Mouse (Mus musculus): Measurements from ENCODE around the gene Aicda. TPM values are rescaled to one million over a fixed set of nuclear protein-coding genes. Genes with fewer than 3 reads are reported as not detected.
A peak's percentile ranks its signal among the peaks of the same experiment; 100 is the strongest.

Gene Aicda
- polyA plus RNA-seq, 1 experiment from 2014 or later: 0.12 TPM

GRCm38 (mm10) chr6:122600066-122600646, 46.6 kb downstream of the Aicda start:
- H3K27me3 ChIP-seq (replicated peaks; ENCODE audit: control insufficient read depth, insufficient read depth, low read length): no peaks in the 10 kb centered on the region
- H3K9me3 ChIP-seq (ENCODE audit: control insufficient read depth, low read length): no peaks in the 10 kb centered on the region
- H3K4me2 ChIP-seq (ENCODE audit: low read length): no peak overlapping the region
- no peak overlapping the region for H3K9ac ChIP-seq (ENCODE audit: low read length)
- WGBS: 84% methylated on average over 7 of the region's 7 CpGs
- no peaks in the 10 kb centered on the region for H3K4me1 ChIP-seq (replicated peaks; ENCODE audit: control insufficient read depth, insufficient read depth, low read length)
- no peaks in the 10 kb centered on the region for H3K36me3 ChIP-seq (ENCODE audit: control insufficient read depth, insufficient read depth, low read length)
- DNase-seq (ENCODE audit: low spot score) (no peak), ATAC-seq (replicated peaks; ENCODE audit: low FRiP score, low TSS enrichment, low read depth) (no peak)
- no peak overlapping the region for H3K4me3 ChIP-seq (ENCODE audit: low read depth, low read length)
- no peak overlapping the region for H3K27ac ChIP-seq (ENCODE audit: low read depth)

- DNase-seq (ENCODE audit: low spot score) (no peak), ATAC-seq (replicated peaks; ENCODE audit: low FRiP score, low TSS enrichment, low read depth) (no peak)
- Histone ChIP-seq H3K36me3 (ENCODE audit: control insufficient read depth, insufficient read depth, low read length) (no peaks in the 10 kb centered on the region), H3K27me3 (replicated peaks; ENCODE audit: control insufficient read depth, insufficient read depth, low read length) (no peaks in the 10 kb centered on the region), H3K4me2 (ENCODE audit: low read length) (no peak overlapping the region), H3K27ac (ENCODE audit: low read depth) (no peak overlapping the region), H3K4me3 (ENCODE audit: low read depth, low read length) (no peak overlapping the region), H3K9ac (ENCODE audit: low read length) (no peak overlapping the region), H3K4me1 (replicated peaks; ENCODE audit: control insufficient read depth, insufficient read depth, low read length) (no peaks in the 10 kb centered on the region), H3K9me3 (ENCODE audit: control insufficient read depth, low read length) (no peaks in the 10 kb centered on the region)
- WGBS: 93% methylated on average over 4 of the region's 4 CpGs
Observed at GRCm38 (mm10) chr6:122601031-122601430, 47.4 kb downstream of the Aicda start.

GRCm38 (mm10) chr6:122601615-122602014, 48.0 kb downstream of the Aicda start:
- ATAC-seq (replicated peaks; ENCODE audit: low FRiP score, low TSS enrichment, low read depth): no peak
- H3K4me2 ChIP-seq (ENCODE audit: low read length): peak overlapping the region; percentile 63
- 87% methylated on average over 3 of the region's 3 CpGs for WGBS
- DNase-seq (ENCODE audit: low spot score): no peak
- H3K36me3 ChIP-seq (ENCODE audit: control insufficient read depth, insufficient read depth, low read length): no peaks in the 10 kb centered on the region
- no peaks in the 10 kb centered on the region for H3K9me3 ChIP-seq (ENCODE audit: control insufficient read depth, low read length)
- no peaks in the 10 kb centered on the region for H3K27me3 ChIP-seq (replicated peaks; ENCODE audit: control insufficient read depth, insufficient read depth, low read length)
- peak overlapping the region; percentile 40 for H3K4me3 ChIP-seq (ENCODE audit: low read depth, low read length)
- H3K9ac ChIP-seq (ENCODE audit: low read length): no peak overlapping the region
- no peaks in the 10 kb centered on the region for H3K4me1 ChIP-seq (replicated peaks; ENCODE audit: control insufficient read depth, insufficient read depth, low read length)
- no peak overlapping the region for H3K27ac ChIP-seq (ENCODE audit: low read depth)

GRCm38 (mm10) chr6:122602242-122602991, 48.8 kb downstream of the Aicda start, which contains the start of gene Apobec1:
Gene Apobec1 (minus strand): TSS chr6:122602444.
- peak; percentile 82 for DNase-seq (ENCODE audit: low spot score)
- Histone ChIP-seq H3K27me3 (replicated peaks; ENCODE audit: control insufficient read depth, insufficient read depth, low read length) (no peaks in the 10 kb centered on the region), H3K4me1 (replicated peaks; ENCODE audit: control insufficient read depth, insufficient read depth, low read length) (no peaks in the 10 kb centered on the region), H3K4me3 (ENCODE audit: low read depth, low read length) (peak within 1 kb of the TSS; percentile 40), H3K36me3 (ENCODE audit: control insufficient read depth, insufficient read depth, low read length) (no peaks in the 10 kb centered on the region), H3K9ac (ENCODE audit: low read length) (peak within 1 kb of the TSS; percentile 45), H3K4me2 (ENCODE audit: low read length) (peak within 1 kb of the TSS; percentile 63), H3K27ac (ENCODE audit: low read depth) (peak within 1 kb of the TSS; percentile 64; the same call in 1 of the 2 replicates), H3K9me3 (ENCODE audit: control insufficient read depth, low read length) (no peaks in the 10 kb centered on the region)
- WGBS: 4% methylated on average over 22 of the region's 22 CpGs
- ATAC-seq (replicated peaks; ENCODE audit: low FRiP score, low TSS enrichment, low read depth): peak; percentile 80

GRCm38 (mm10) chr6:122602992-122603322, 49.4 kb downstream of the Aicda start:
- Histone ChIP-seq H3K27me3 (replicated peaks; ENCODE audit: control insufficient read depth, insufficient read depth, low read length) (no peaks in the 10 kb centered on the region), H3K4me1 (replicated peaks; ENCODE audit: control insufficient read depth, insufficient read depth, low read length) (no peaks in the 10 kb centered on the region), H3K4me3 (ENCODE audit: low read depth, low read length) (peak overlapping the region; percentile 40; the same call in 1 of the 2 replicates), H3K9ac (ENCODE audit: low read length) (no peak overlapping the region), H3K27ac (ENCODE audit: low read depth) (no peak overlapping the region), H3K36me3 (ENCODE audit: control insufficient read depth, insufficient read depth, low read length) (no peaks in the 10 kb centered on the region), H3K4me2 (ENCODE audit: low read length) (peak overlapping the region; percentile 63), H3K9me3 (ENCODE audit: control insufficient read depth, low read length) (no peaks in the 10 kb centered on the region)
- no peak for ATAC-seq (replicated peaks; ENCODE audit: low FRiP score, low TSS enrichment, low read depth)
- 27% methylated on average over 1 of the region's 1 CpGs for WGBS
- no peak for DNase-seq (ENCODE audit: low spot score)

- Histone ChIP-seq H3K9ac (ENCODE audit: low read length) (no peak overlapping the region), H3K36me3 (ENCODE audit: control insufficient read depth, insufficient read depth, low read length) (no peaks in the 10 kb centered on the region), H3K4me3 (ENCODE audit: low read depth, low read length) (no peak overlapping the region), H3K27ac (ENCODE audit: low read depth) (no peak overlapping the region), H3K27me3 (replicated peaks; ENCODE audit: control insufficient read depth, insufficient read depth, low read length) (no peaks in the 10 kb centered on the region), H3K4me1 (replicated peaks; ENCODE audit: control insufficient read depth, insufficient read depth, low read length) (no peaks in the 10 kb centered on the region), H3K9me3 (ENCODE audit: control insufficient read depth, low read length) (no peaks in the 10 kb centered on the region), H3K4me2 (ENCODE audit: low read length) (no peak overlapping the region)
- ATAC-seq (replicated peaks; ENCODE audit: low FRiP score, low TSS enrichment, low read depth) (no peak), DNase-seq (ENCODE audit: low spot score) (no peak)
Observed at GRCm38 (mm10) chr6:122604260-122604659, 50.7 kb downstream of the Aicda start.

GRCm38 (mm10) chr6:122605483-122605882, 51.9 kb downstream of the Aicda start:
- Histone ChIP-seq H3K36me3 (ENCODE audit: control insufficient read depth, insufficient read depth, low read length) (no peaks in the 10 kb centered on the region), H3K4me2 (ENCODE audit: low read length) (no peak overlapping the region), H3K4me3 (ENCODE audit: low read depth, low read length) (no peak overlapping the region), H3K4me1 (replicated peaks; ENCODE audit: control insufficient read depth, insufficient read depth, low read length) (no peaks in the 10 kb centered on the region), H3K9me3 (ENCODE audit: control insufficient read depth, low read length) (no peaks in the 10 kb centered on the region), H3K9ac (ENCODE audit: low read length) (no peak overlapping the region), H3K27me3 (replicated peaks; ENCODE audit: control insufficient read depth, insufficient read depth, low read length) (no peaks in the 10 kb centered on the region), H3K27ac (ENCODE audit: low read depth) (no peak overlapping the region)
- 94% methylated on average over 8 of the region's 8 CpGs for WGBS
- ATAC-seq (replicated peaks; ENCODE audit: low FRiP score, low TSS enrichment, low read depth) (no peak), DNase-seq (ENCODE audit: low spot score) (no peak)

- 96% methylated on average over 11 of the region's 11 CpGs for WGBS
- H3K4me2 ChIP-seq (ENCODE audit: low read length): no peak overlapping the region
- no peaks in the 10 kb centered on the region for H3K36me3 ChIP-seq (ENCODE audit: control insufficient read depth, insufficient read depth, low read length)
- H3K9me3 ChIP-seq (ENCODE audit: control insufficient read depth, low read length): no peaks in the 10 kb centered on the region
- ATAC-seq (replicated peaks; ENCODE audit: low FRiP score, low TSS enrichment, low read depth): no peak
- H3K27me3 ChIP-seq (replicated peaks; ENCODE audit: control insufficient read depth, insufficient read depth, low read length): no peaks in the 10 kb centered on the region
- DNase-seq (ENCODE audit: low spot score): no peak
- no peak overlapping the region for H3K27ac ChIP-seq (ENCODE audit: low read depth)
- H3K4me1 ChIP-seq (replicated peaks; ENCODE audit: control insufficient read depth, insufficient read depth, low read length): no peaks in the 10 kb centered on the region
- no peak overlapping the region for H3K4me3 ChIP-seq (ENCODE audit: low read depth, low read length)
- no peak overlapping the region for H3K9ac ChIP-seq (ENCODE audit: low read length)
Observed at GRCm38 (mm10) chr6:122606661-122607060, 53.1 kb downstream of the Aicda start.

GRCm38 (mm10) chr6:122607700-122608099, 54.1 kb downstream of the Aicda start:
- WGBS: 92% methylated on average over 12 of the region's 12 CpGs
- no peaks in the 10 kb centered on the region for H3K9me3 ChIP-seq (ENCODE audit: control insufficient read depth, low read length)
- no peak overlapping the region for H3K4me2 ChIP-seq (ENCODE audit: low read length)
- no peaks in the 10 kb centered on the region for H3K36me3 ChIP-seq (ENCODE audit: control insufficient read depth, insufficient read depth, low read length)
- ATAC-seq (replicated peaks; ENCODE audit: low FRiP score, low TSS enrichment, low read depth) (no peak), DNase-seq (ENCODE audit: low spot score) (no peak)
- H3K4me1 ChIP-seq (replicated peaks; ENCODE audit: control insufficient read depth, insufficient read depth, low read length): no peaks in the 10 kb centered on the region
- H3K27me3 ChIP-seq (replicated peaks; ENCODE audit: control insufficient read depth, insufficient read depth, low read length): no peaks in the 10 kb centered on the region
- H3K4me3 ChIP-seq (ENCODE audit: low read depth, low read length): no peak overlapping the region
- no peak overlapping the region for H3K9ac ChIP-seq (ENCODE audit: low read length)
- no peak overlapping the region for H3K27ac ChIP-seq (ENCODE audit: low read depth)

Data from intestine, embryonic 14.5 days (tissue).